Mouse (Mus musculus) forebrain, embryonic 16.5 days (tissue): ENCODE measurements at regions not wholly inside any gene's neighbourhood (a gene's known extent, or its start where the extent isn't known, plus 50 kb on each side); places are given as distances from the start of the nearest gene placed in this dataset.

Source experiments
- ATAC-seq: fragments of 200-750 bp; cut with Nextera tagmentation; 2 replicates; pipeline ENCODE4 v1.8.0; 2017; ENCODE audit warnings: mild to moderate bottlenecking, moderate library complexity
- H3K27ac ChIP-seq: fragments of 300-500 bp; sonication (generic); 2 replicates; pipeline ENCODE4 v1.5.1; 2014; ENCODE audit warnings: low read length, control low read depth
- H3K27me3 ChIP-seq: fragments of 300-500 bp; sonication (generic); replicated peaks from 2 replicates; pipeline ENCODE4 v1.6.1; 2014; ENCODE audit warnings: low read length; ENCODE audit not compliant: control insufficient read depth, insufficient read depth
- H3K36me3 ChIP-seq: fragments of 300-500 bp; sonication (generic); 2 replicates; pipeline ENCODE4 v1.6.1; 2014; ENCODE audit not compliant: control insufficient read depth, insufficient read depth
- H3K4me1 ChIP-seq: fragments of 300-500 bp; sonication (generic); replicated peaks from 2 replicates; pipeline ENCODE4 v1.6.1; 2014; ENCODE audit warnings: low read length; ENCODE audit not compliant: control insufficient read depth, insufficient read depth
- H3K4me2 ChIP-seq: fragments of 300-500 bp; sonication (generic); 2 replicates; pipeline ENCODE4 v1.6.1; 2014; ENCODE audit warnings: mild to moderate bottlenecking, low read length, control low read depth
- H3K4me3 ChIP-seq: fragments of 300-500 bp; sonication (generic); replicated peaks from 2 replicates; pipeline ENCODE4 v1.5.1; 2014; ENCODE audit warnings: mild to moderate bottlenecking, low read length, control low read depth
- H3K9ac ChIP-seq: fragments of 300-500 bp; sonication (generic); replicated peaks from 2 replicates; pipeline ENCODE4 v1.6.1; 2014; ENCODE audit warnings: low read depth, low read length, control low read depth
- H3K9me3 ChIP-seq: fragments of 300-500 bp; sonication (generic); 2 replicates; pipeline ENCODE4 v1.6.1; 2016; ENCODE audit warnings: low read length; ENCODE audit not compliant: control insufficient read depth
- WGBS: fragments of 180-500 bp; shearing (Covaris S2); extraction: QIAGEN DNeasy Blood & Tissue Kit; methylation state at CpG from one replicate; pipeline ENCODE4 v1.1.7; 2014; 5-methylcytosine and 5-hydroxymethylcytosine counted together

DNA sequence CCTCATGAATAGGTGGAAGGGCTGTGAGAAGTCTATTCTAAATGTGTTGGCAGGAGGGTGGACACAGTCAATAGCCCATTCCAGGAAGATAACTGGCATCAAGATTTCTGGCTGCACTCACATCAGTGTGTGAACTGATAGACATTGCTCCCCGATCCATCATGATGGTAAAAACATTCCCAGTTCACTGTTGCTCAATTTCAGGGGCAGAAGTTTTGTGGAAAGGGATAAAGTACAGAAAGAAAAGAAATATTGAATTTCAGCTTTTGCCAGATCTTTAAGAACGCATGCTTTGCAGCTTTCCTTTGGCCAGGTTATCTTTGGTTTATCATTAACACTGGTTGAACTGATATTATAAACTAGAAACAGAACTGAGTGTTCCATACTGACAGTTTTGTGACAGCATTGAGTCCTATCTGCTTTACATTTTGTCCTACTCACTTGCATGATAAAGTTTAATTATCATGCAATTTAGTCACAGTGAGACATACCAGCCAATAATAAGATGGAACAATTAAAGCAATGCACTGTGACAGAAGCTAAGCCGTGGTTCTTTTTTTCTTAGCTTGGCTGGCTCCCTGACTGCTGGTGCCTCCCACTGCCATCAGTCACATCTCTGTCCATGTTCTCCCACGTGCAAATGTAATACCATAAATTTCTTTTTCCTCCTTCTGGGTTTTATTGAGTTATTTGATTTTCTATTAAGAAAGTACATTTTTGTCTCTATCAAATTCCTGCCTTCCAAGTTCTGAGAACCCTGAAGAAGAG lies 302.1 kb downstream of the Etaa1 start:
- ATAC-seq = peak; percentile 54; the same call in 1 of the 2 replicates
- Histone ChIP-seq H3K9ac (no peak overlapping the region), H3K4me1 (no peaks in the 10 kb centered on the region), H3K27me3 (no peaks in the 10 kb centered on the region), H3K4me3 (no peak overlapping the region), H3K36me3 (no peaks in the 10 kb centered on the region), H3K9me3 (no peaks in the 10 kb centered on the region), H3K27ac (no peak overlapping the region), H3K4me2 (no peak overlapping the region)
- 59% methylated on average over 4 of the region's 4 CpGs for WGBS

DNA sequence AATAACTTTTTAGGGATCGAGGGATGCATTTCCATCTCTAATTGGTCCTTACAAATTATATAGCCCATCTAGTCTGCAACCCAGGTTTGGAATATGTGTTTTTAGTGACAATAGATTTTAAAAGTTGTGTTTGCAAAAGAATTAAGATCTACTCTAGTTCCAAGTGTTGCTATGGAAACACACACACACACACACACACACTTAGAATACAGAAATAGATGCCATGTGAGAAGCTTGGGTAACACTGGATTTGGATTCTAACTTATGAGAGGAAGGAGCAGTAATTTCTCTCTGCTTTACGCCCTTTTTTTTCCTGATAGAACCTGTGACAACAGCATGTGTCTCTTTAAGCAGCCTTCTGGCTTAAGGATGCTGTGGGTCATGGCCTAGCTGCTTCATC lies 297.8 kb downstream of the Etaa1 start:
- ATAC-seq = no peak
- Histone ChIP-seq H3K4me1 (peaks cover 12% of the 10 kb centered on the region), H3K36me3 (no peaks in the 10 kb centered on the region), H3K9me3 (no peaks in the 10 kb centered on the region), H3K27ac (no peak overlapping the region), H3K9ac (no peak overlapping the region), H3K4me3 (no peak overlapping the region), H3K27me3 (no peaks in the 10 kb centered on the region), H3K4me2 (no peak overlapping the region)
- WGBS = 82% methylated on average over 2 of the region's 2 CpGs

DNA sequence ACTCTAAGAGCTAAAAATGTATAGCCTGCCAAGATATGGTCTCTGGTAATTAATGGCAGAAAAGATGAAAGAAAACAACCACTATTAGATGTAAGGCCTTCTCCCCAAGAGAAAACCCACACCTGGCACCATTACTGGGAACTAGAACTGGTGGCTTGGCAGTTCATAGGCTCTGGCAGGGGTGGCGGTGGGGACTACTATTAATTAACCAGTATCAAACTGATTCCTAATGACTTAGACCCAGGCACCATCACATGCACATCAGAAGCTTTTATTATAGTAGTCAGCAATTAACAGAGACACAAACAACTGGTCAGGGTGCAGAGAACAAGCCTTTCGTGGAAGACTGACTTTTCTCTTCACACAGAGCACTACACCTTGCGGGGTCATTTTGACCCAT lies 296.0 kb downstream of the Etaa1 start:
- Histone ChIP-seq H3K27ac (peak overlapping the region; percentile 52), H3K9me3 (no peaks in the 10 kb centered on the region), H3K4me2 (no peak overlapping the region), H3K4me3 (no peak overlapping the region), H3K9ac (no peak overlapping the region), H3K36me3 (no peaks in the 10 kb centered on the region), H3K27me3 (no peaks in the 10 kb centered on the region), H3K4me1 (peaks cover 12% of the 10 kb centered on the region)
- WGBS = 18% methylated on average over 3 of the region's 3 CpGs
- ATAC-seq = peak; percentile 48

DNA sequence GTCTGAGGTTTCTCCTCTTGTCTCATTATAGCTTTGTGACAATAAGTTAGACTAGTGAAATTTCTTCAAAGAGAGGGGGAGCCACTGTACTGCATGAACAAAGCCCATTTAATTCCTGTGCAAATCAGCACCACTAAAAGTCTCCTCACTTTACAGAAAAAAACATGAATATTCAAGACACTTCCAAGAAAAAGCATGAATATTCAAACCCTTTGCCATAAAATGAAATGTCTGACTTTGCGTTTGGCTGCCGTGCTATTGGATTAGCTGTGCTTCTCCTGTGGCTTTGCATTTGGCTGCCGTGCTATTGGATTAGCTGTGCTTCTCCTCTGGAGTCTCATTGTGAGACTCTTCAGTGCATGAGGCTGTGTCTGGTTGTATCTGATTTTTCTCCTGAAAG lies 295.4 kb downstream of the Etaa1 start:
- WGBS = 10% methylated on average over 3 of the region's 3 CpGs
- Histone ChIP-seq H3K9ac (no peak overlapping the region), H3K4me3 (no peak overlapping the region), H3K9me3 (no peaks in the 10 kb centered on the region), H3K4me1 (peaks cover 12% of the 10 kb centered on the region), H3K4me2 (no peak overlapping the region), H3K27me3 (no peaks in the 10 kb centered on the region), H3K27ac (peak overlapping the region; percentile 52), H3K36me3 (no peaks in the 10 kb centered on the region)
- peak; percentile 91 for ATAC-seq

DNA sequence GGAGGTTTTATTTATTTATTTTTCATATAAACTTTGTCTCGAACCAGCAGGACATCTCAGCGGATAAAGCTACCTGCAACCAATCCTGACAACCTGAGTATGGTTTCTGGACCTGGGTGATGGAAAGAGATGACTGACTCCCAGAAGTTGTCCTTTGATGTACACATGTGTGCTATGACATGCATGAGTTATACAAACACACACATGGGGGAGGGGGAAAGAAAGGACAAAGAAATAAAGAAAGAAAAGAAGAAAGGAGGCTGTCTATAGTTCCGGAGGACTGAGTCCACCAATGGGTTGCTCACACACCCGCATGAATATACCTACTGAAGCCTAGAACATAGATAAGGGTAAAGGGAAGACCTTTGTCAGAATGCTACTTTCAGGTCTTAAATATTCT lies 295.0 kb downstream of the Etaa1 start:
- 69% methylated on average over 4 of the region's 4 CpGs for WGBS
- ATAC-seq = peak; percentile 13
- Histone ChIP-seq H3K9me3 (no peaks in the 10 kb centered on the region), H3K27ac (peak overlapping the region; percentile 23; the same call in 1 of the 2 replicates), H3K27me3 (no peaks in the 10 kb centered on the region), H3K4me2 (no peak overlapping the region), H3K36me3 (no peaks in the 10 kb centered on the region), H3K9ac (no peak overlapping the region), H3K4me1 (peaks cover 13% of the 10 kb centered on the region), H3K4me3 (no peak overlapping the region)

DNA sequence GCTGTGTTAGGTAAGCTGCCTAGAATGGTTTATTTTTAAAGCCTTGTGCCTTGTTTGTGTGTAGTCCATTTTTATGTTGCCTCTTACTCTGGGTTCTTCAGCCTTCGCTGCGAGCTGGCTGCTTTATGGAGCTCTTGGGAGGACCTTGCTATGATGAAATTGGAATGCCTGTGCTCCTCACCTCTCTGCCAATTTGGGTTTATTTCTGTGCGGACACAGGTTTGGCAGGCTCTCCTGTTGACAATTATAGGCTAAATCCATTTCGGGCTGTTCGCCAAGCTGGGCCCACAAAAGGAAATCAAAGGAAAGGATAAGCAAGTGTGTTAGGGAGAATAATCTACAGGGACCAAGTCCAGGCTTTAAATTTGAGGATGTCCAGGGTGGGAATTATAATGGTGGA lies 289.8 kb downstream of the Etaa1 start:
- no peak overlapping the region for H3K4me2 ChIP-seq
- no peak overlapping the region for H3K4me3 ChIP-seq
- 27% methylated on average over 5 of the region's 5 CpGs for WGBS
- no peaks in the 10 kb centered on the region for H3K36me3 ChIP-seq
- H3K4me1 ChIP-seq = peaks cover 12% of the 10 kb centered on the region
- ATAC-seq = peak; percentile 57
- no peak overlapping the region for H3K9ac ChIP-seq
- H3K9me3 ChIP-seq = no peaks in the 10 kb centered on the region
- no peaks in the 10 kb centered on the region for H3K27me3 ChIP-seq
- no peak overlapping the region for H3K27ac ChIP-seq

DNA sequence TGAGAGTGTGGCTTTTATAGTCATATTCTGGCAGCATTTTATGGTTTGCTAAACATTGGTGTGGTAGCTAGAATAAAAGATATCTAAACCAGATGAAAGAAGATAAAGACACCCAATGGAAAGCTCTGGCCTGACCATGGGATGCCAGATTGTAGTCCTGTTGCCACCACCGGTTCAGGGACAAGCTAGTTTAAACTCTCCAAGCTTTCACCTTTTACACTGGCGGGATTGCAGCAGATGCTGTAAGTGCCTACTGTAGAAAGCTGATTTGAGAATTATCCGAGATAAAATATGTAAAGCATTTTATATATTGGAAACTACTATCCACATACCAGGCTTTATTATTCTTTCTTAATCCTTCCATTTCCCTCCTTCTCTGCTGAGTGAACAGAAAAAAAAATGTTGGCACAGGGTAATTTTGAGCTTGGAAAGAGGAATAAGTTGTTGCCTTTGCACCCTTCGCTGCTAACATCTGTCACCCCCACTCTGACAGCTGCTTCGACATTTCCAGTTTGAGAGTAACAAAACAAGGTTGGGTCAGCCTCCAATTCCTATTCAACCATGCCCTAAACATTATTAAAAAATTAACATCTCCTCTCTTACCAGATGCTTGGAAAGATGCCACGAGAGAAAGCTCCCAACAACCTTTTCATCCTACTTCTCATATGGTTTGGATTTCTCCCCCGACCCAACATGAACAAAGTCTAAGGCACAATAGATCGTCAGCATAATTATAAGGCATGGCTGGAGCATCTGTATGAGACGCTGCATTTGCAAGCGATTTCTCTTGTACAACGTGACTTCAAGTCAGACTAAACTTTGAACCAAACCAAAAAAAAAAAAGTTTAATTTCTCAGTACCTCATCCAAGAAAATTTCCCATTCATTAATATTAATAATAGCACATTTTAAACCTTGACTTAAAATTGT lies 287.8 kb downstream of the Etaa1 start:
- Histone ChIP-seq H3K36me3 (no peaks in the 10 kb centered on the region), H3K4me3 (no peak overlapping the region), H3K27me3 (no peaks in the 10 kb centered on the region), H3K27ac (no peak overlapping the region), H3K4me2 (no peak overlapping the region), H3K9ac (no peak overlapping the region), H3K9me3 (no peaks in the 10 kb centered on the region), H3K4me1 (peaks cover 12% of the 10 kb centered on the region)
- peak; percentile 72 for ATAC-seq
- 41% methylated on average over 11 of the region's 11 CpGs for WGBS

DNA sequence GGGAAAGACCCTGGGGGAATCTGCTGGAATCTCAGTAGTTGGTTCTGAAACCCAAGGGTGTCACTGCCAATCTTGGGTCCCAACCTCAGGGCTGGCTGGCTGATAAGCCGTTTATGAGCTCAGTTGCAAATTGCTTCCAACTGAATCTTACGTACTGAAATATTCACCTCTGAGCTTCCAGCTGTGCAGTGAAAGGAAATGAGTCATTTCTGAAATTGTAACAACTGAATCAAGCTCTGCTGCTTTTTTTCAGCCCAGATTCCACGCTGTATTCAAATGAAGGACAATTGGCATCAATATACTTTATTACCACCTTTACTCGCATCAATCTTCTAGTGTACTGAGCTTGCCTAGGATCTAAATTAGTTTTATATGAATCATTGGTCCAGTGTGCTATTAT lies 272.7 kb downstream of the Etaa1 start:
- no peak for ATAC-seq
- no peak overlapping the region for H3K9ac ChIP-seq
- no peaks in the 10 kb centered on the region for H3K36me3 ChIP-seq
- H3K27me3 ChIP-seq = no peaks in the 10 kb centered on the region
- H3K4me2 ChIP-seq = no peak overlapping the region
- no peak overlapping the region for H3K4me3 ChIP-seq
- H3K4me1 ChIP-seq = 0 out of 2 replicates have a peak, but pooled peaks cover 2% of the 10 kb centered on the region
- H3K27ac ChIP-seq = no peak overlapping the region
- WGBS = 70% methylated on average over 4 of the region's 4 CpGs
- H3K9me3 ChIP-seq = peaks cover 6% of the 10 kb centered on the region

DNA sequence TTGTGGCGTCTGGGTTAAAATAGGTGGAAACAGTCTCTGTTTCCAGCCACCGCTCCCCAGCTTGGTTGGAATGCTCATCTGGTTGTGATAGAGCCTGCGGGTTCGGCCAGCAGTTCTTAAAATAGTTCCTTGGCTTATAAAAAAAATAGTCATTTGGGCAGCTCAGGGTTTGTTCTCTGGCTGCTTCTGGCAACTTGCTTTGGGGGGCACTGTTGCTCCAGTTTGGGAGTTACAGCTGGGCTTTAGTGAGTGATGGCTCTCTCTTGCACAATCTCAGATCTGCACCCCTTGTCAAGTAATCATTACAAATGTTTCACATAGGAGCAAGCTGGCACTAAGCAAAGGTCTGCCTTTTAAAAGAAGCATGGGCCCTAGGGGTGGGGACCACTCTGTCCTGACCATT lies 268.0 kb downstream of the Etaa1 start:
- no peak overlapping the region for H3K9ac ChIP-seq
- ATAC-seq = peak; percentile 69
- no peak overlapping the region for H3K4me2 ChIP-seq
- H3K4me3 ChIP-seq = no peak overlapping the region
- 0 out of 2 replicates have a peak, but pooled peaks cover 2% of the 10 kb centered on the region for H3K4me1 ChIP-seq
- peaks cover 6% of the 10 kb centered on the region for H3K9me3 ChIP-seq
- H3K27ac ChIP-seq = no peak overlapping the region
- no peaks in the 10 kb centered on the region for H3K36me3 ChIP-seq
- no peaks in the 10 kb centered on the region for H3K27me3 ChIP-seq
- WGBS = 41% methylated on average over 4 of the region's 4 CpGs
